Mouse (Mus musculus) forebrain, embryonic 11.5 days (tissue): Measurements from ENCODE around the gene Swsap1. TPM values are rescaled to one million over a fixed set of nuclear protein-coding genes. Genes with fewer than 3 reads are reported as not detected.

ENCODE experiments used
- ATAC-seq: fragments of 200-750 bp; cut with Nextera tagmentation; replicated peaks from 2 replicates; pipeline ENCODE4 v1.8.0; 2017; ENCODE audit warnings: moderate TSS enrichment; ENCODE audit not compliant: low FRiP score
- DNase-seq: peaks from one replicate; pipeline ENCODE4 v3.0.0-alpha.2; 2017; ENCODE audit warnings: low spot score
- H3K27ac ChIP-seq: fragments of 300-500 bp; sonication (generic); 2 replicates; pipeline ENCODE4 v1.5.1; 2014; ENCODE audit warnings: low read depth, low read length
- H3K27me3 ChIP-seq: fragments of 300-500 bp; sonication (generic); 2 replicates; pipeline ENCODE4 v1.6.1; 2014; ENCODE audit warnings: mild to moderate bottlenecking, low read length, mixed read lengths; ENCODE audit not compliant: control insufficient read depth, insufficient read depth
- H3K36me3 ChIP-seq: fragments of 300-500 bp; sonication (generic); 2 replicates; pipeline ENCODE4 v1.6.1; 2014; ENCODE audit warnings: mild to moderate bottlenecking, low read length, moderate library complexity, mixed read lengths; ENCODE audit not compliant: control insufficient read depth, insufficient read depth
- H3K4me1 ChIP-seq: fragments of 300-500 bp; sonication (generic); replicated peaks from 2 replicates; pipeline ENCODE4 v1.6.1; 2014; ENCODE audit warnings: low read length, mixed read lengths; ENCODE audit not compliant: control insufficient read depth, insufficient read depth
- H3K4me2 ChIP-seq: fragments of 300-500 bp; sonication (generic); 2 replicates; pipeline ENCODE4 v1.6.1; 2014; ENCODE audit warnings: low read depth, mild to moderate bottlenecking, low read length, moderate library complexity, mixed read lengths; ENCODE audit not compliant: severe bottlenecking
- H3K4me3 ChIP-seq: fragments of 300-500 bp; sonication (generic); 2 replicates; pipeline ENCODE4 v1.5.1; 2014; ENCODE audit warnings: low read depth, low read length
- H3K9ac ChIP-seq: fragments of 300-500 bp; sonication (generic); 2 replicates; pipeline ENCODE4 v1.6.1; 2014; ENCODE audit warnings: low read length
- H3K9me3 ChIP-seq: fragments of 300-500 bp; sonication (generic); 2 replicates; pipeline ENCODE4 v1.6.1; 2016; ENCODE audit warnings: low read length, mixed read lengths; ENCODE audit not compliant: control insufficient read depth
- WGBS: fragments of 180-500 bp; shearing (Covaris S2); extraction: QIAGEN DNeasy Blood & Tissue Kit; methylation state at CpG from one replicate; pipeline ENCODE4 v1.1.7; 2014; 5-methylcytosine and 5-hydroxymethylcytosine counted together
- polyA plus RNA-seq: library from polyadenylated mRNA; unstranded; fragments of >200 nt; fragmentation: Nextera tagmentation; extraction: Ambion mirVana; gene quantifications from 2 replicates; pipeline ENCODE4 v1.2.1, GENCODE M21; 2014

Gene Swsap1
- polyA plus RNA-seq, result 18.5 and 22.2 TPM in 2 replicates

DNA sequence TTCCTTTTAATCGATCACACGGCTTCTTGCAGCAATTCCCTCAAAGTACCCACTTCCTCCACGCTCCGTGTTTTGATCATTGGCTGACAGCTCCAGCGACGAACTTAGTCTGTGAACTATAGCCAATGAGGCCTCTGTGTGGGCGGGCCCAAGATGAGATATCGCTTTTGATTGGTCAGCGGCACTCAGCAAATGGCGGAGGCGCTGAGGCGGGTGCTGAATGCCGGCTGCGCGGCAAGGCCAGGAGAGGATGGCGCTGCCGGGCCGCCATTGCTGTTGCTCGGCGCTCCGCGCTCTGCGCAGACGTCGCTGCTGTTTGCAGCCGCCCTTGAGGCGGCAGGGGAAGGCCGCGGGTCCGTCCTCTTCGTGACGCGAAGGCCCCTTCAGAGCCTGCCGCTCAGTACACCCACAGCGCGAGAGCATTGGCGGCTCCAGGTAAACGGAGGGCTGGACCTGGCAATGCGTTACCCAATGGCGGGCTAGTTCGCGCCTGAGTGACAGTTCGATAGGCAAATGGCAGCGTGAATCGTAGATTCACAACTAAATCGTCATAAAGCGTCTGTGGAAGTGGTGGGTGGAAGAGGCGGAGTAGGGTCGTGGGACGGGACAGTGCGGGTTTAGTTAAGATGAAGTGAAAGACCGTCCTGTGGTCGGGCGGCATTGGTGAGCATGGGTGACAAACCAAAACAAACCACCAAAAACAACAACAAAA is at the start of gene Swsap1:
Gene Swsap1 (plus strand): TSS at position 186 of the 712 bp plus-strand sequence.
- H3K36me3 ChIP-seq, result no peaks in the 10 kb centered on the region
- peak within 1 kb of the TSS; percentile 61 for H3K4me2 ChIP-seq
- peak within 1 kb of the TSS; percentile 73 for H3K4me3 ChIP-seq
- H3K9ac ChIP-seq, result peak within 1 kb of the TSS; percentile 89
- no peaks in the 10 kb centered on the region for H3K9me3 ChIP-seq
- DNase-seq (peak; percentile 96), ATAC-seq (peak; percentile 98)
- H3K4me1 ChIP-seq, result peaks cover 6% of the 10 kb centered on the region; the same call in 1 of the 2 replicates
- WGBS, result under 1% methylated on average over 51 of the region's 54 CpGs
- peak within 1 kb of the TSS; percentile 80 for H3K27ac ChIP-seq
- H3K27me3 ChIP-seq, result peaks cover 12% of the 10 kb centered on the region

DNA sequence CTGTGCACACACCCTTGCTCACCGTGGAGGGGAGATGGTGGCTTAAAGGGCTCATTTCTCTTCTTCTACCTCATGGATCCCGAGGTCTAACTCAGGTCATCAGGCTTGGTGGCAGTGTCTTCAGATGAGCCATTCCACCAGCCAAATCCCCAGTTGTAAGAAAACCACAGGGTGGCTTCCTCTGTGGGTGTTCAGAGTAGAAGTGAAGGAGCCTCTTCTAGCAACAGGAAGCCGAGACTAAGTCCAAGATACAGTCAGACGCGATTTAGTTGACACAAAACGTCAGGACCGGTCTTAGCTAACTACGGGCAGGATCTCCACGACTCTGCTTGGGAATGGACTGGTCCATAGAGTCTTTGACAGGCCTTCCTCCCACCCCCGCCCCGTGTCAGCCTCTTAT is 47.3 kb upstream of the Swsap1 start:
- no peaks in the 10 kb centered on the region for H3K27me3 ChIP-seq
- DNase-seq (no peak), ATAC-seq (no peak)
- no peak overlapping the region for H3K27ac ChIP-seq
- no peaks in the 10 kb centered on the region for H3K9me3 ChIP-seq
- H3K4me2 ChIP-seq, result no peak overlapping the region
- no peaks in the 10 kb centered on the region for H3K36me3 ChIP-seq
- H3K4me3 ChIP-seq, result no peak overlapping the region
- H3K4me1 ChIP-seq, result no peaks in the 10 kb centered on the region
- H3K9ac ChIP-seq, result no peak overlapping the region
- 86% methylated on average over 11 of the region's 11 CpGs for WGBS

DNA sequence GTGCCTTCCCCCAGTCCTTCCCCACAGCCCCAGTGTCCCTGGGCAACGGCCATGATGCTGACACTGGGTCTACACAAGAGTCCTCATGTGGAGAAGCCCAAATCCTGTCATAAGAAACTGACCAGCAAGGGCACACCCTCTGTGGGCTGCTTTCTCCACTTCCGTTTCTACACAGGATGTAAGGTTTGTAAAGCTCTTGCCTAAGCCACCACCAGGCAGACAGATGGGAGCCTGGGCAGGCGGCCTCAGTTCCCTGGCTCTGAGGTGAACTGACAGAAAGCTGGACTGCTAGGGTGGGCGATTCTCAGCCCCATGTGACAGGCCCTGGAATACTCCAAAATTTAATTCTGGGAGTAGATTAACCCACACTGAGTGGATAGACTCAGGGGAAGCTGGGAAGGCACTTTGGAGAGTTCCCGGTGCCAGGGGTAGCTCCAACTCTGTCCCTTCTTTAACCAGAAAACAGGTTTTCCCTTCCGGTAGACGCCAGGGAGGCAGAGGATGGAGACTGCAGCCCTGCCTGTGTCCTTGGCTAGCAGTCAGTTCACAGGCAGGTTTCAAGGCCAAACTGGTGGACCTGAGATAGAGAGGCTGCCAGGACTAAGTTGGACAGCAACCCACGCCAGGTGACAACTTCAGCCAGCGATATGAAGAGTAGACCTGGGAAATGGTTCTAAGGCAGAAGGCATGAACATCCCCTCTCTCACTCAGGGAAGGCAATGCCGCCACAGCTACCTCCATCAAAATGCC is 45.9 kb upstream of the Swsap1 start:
- no peaks in the 10 kb centered on the region for H3K36me3 ChIP-seq
- DNase-seq (no peak), ATAC-seq (no peak)
- H3K9me3 ChIP-seq, result no peaks in the 10 kb centered on the region
- H3K4me2 ChIP-seq, result no peak overlapping the region
- H3K4me3 ChIP-seq, result no peak overlapping the region
- no peak overlapping the region for H3K27ac ChIP-seq
- no peaks in the 10 kb centered on the region for H3K27me3 ChIP-seq
- 82% methylated on average over 10 of the region's 10 CpGs for WGBS
- H3K4me1 ChIP-seq, result no peaks in the 10 kb centered on the region
- no peak overlapping the region for H3K9ac ChIP-seq

DNA sequence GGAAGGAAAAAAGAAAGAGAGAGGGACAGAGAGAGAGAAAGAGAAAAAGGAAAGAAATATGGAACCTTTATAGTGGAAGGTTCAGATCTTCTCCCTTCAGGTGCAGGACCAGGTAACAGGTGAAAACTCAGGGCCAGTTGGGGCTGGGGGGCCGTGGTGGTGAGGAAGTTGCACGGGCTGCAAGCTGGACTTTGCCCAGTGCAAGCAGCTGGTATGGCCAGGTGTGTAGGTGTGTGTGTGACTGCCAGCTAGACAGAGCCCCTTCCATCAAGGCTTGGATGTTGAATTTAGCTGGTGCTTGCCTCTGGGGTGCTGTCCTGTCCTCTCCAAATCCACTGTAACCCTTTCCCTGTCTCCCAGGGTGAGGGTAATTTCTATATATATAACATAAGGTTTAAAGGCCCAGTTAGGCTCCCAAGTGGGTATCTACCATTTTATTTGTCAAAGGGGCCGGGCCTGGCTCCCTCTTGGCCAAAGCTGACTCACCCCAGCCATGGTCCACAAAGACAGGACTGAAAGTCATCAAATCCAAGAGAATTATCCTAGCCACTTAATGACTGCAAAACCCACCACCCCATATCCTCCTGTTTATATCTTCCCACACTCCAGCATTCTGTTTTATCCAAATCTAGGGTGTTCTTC is 38.6 kb upstream of the Swsap1 start:
- 67% methylated on average over 3 of the region's 3 CpGs for WGBS
- peak overlapping the region; percentile 57; the same call in 1 of the 2 replicates for H3K4me3 ChIP-seq
- H3K4me1 ChIP-seq, result 0 out of 2 replicates have a peak, but pooled peaks cover 2% of the 10 kb centered on the region
- peak overlapping the region; percentile 65; the same call in 1 of the 2 replicates for H3K9ac ChIP-seq
- DNase-seq (no peak), ATAC-seq (no peak)
- no peak overlapping the region for H3K27ac ChIP-seq
- peaks cover 8% of the 10 kb centered on the region; the same call in 1 of the 2 replicates for H3K27me3 ChIP-seq
- H3K4me2 ChIP-seq, result peak overlapping the region; percentile 94
- no peaks in the 10 kb centered on the region for H3K9me3 ChIP-seq
- H3K36me3 ChIP-seq, result no peaks in the 10 kb centered on the region

DNA sequence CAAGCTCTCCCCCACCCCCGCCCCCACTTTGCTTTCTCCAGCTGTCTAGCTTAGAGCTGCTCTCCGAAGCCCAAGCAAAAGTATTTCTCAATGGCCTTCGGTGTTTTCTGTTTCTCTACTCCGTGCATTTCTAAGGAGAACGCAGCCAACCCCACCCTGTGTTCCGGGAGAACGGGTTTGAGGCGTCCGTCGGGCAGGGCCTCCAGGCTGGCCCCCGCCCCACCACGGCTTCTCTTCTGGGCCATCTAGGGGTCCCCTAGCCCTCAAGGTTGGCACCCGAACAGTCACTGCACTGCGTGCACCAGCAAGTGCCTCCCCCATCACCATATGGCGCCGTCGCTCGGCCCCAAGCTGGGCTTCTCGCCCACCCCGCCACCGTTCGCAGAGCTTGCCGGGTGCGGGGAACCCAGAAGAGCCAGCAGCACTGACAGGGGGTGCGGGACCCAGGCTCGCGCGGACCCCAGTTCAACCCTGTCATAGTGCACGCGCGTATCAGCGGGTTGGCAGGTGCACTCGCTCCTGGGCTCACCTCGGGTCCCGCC is 38.0 kb upstream of the Swsap1 start:
- 0 out of 2 replicates have a peak, but pooled peaks cover 2% of the 10 kb centered on the region for H3K4me1 ChIP-seq
- no peaks in the 10 kb centered on the region for H3K9me3 ChIP-seq
- peak overlapping the region; percentile 65 for H3K9ac ChIP-seq
- peak overlapping the region; percentile 57 for H3K4me3 ChIP-seq
- DNase-seq (no peak), ATAC-seq (no peak)
- H3K27me3 ChIP-seq, result peaks cover 8% of the 10 kb centered on the region; the same call in 1 of the 2 replicates
- no peak overlapping the region for H3K27ac ChIP-seq
- H3K4me2 ChIP-seq, result peak overlapping the region; percentile 94
- no peaks in the 10 kb centered on the region for H3K36me3 ChIP-seq
- WGBS, result 2% methylated on average over 35 of the region's 35 CpGs

DNA sequence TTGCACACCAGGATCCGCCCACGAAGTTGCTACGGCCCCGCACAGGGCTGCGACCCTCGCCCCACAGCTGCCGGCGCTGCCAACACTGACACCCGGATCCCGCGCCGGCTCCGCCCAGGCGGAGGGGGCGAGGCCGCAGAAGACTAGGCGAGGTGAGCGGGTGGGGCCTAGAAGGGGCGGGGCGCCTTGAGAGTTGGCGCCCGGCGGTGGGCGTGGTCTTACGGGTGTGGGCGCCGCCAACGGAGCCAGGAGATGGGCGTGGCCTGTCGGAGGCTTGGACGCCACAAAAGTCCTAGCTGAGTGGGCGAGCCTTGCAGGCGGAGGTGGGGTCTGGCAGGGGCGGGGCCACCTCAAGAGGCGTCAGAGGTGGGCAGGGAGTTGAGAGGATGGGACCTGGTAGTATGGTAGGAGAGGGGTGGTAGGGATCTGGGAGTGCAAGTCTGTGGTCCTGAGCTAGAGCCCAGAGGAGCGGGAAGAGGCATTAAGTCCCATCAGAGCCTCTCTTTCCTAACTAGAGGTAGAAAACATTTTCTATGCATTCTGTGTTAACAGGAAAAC is 37.4 kb upstream of the Swsap1 start, which contains the start of gene Rab3d:
Gene Rab3d (minus strand): TSS at position 158 of the 558 bp plus-strand sequence.
- Histone ChIP-seq H3K27me3 (peaks cover 8% of the 10 kb centered on the region; the same call in 1 of the 2 replicates), H3K4me1 (0 out of 2 replicates have a peak, but pooled peaks cover 2% of the 10 kb centered on the region), H3K4me3 (peak within 1 kb of the TSS; percentile 57), H3K9ac (peak within 1 kb of the TSS; percentile 65), H3K4me2 (peak within 1 kb of the TSS; percentile 94), H3K36me3 (no peaks in the 10 kb centered on the region), H3K9me3 (no peaks in the 10 kb centered on the region), H3K27ac (no peak within 1 kb of the TSS)
- ATAC-seq (peak; percentile 97), DNase-seq (peak; percentile 99)
- under 1% methylated on average over 33 of the region's 36 CpGs for WGBS

DNA sequence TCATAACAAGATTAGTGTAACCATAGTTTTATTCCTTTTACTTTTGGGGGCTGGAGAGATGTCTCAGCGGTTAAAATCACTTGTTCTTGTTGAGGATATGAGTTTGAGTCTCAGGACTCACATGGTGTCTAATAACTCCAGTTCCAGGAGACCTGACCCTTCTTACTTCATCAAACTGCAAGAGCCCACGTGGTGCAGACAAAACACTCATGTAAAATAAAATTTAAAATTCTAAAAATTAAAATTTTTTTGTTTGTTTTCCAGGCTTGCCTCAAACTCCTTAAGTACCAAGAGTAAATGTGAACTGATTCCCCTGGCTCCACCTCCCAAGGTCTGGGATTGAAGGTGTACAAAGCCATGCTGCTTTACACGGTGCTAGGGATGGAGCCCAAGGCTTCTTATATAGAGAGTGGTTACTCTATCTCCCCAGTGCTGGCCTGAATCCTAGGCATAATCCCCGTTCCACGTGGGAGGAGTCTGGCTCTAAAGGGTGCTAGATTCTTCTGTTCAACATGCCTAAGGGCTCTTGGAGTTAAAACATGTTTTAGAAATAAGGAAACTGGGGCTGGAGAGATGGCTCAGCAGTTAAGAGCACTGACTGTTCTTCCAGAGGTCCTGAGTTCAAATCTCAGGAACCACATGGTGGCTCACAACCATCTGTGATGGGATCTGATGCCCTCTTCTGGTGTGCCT is 36.7 kb upstream of the Swsap1 start:
- Histone ChIP-seq H3K36me3 (no peaks in the 10 kb centered on the region), H3K27me3 (peaks cover 8% of the 10 kb centered on the region; the same call in 1 of the 2 replicates), H3K4me3 (peak overlapping the region; percentile 57; the same call in 1 of the 2 replicates), H3K27ac (no peak overlapping the region), H3K9ac (no peak overlapping the region), H3K9me3 (no peaks in the 10 kb centered on the region), H3K4me1 (0 out of 2 replicates have a peak, but pooled peaks cover 2% of the 10 kb centered on the region), H3K4me2 (no peak overlapping the region; the same call in 1 of the 2 replicates)
- DNase-seq, result no peak
- 17% methylated on average over 5 of the region's 5 CpGs for WGBS
- no peak; the same call in 1 of the 2 replicates for ATAC-seq
